Mouse (Mus musculus) induced T-regulatory cell, adult 2 months (primary cell): ENCODE results near the gene Nae1.
"Not testable (repeated sequence)": the region's sequence is repeated elsewhere in the genome, so short reads cannot be mapped to it uniquely, and the experiment has no call there.

Experiments used
- DNase-seq: peaks from one replicate; pipeline ENCODE4 v3.0.0-alpha.2; 2012; ENCODE audit warnings: low read depth

The Nae1 gene

DNA sequence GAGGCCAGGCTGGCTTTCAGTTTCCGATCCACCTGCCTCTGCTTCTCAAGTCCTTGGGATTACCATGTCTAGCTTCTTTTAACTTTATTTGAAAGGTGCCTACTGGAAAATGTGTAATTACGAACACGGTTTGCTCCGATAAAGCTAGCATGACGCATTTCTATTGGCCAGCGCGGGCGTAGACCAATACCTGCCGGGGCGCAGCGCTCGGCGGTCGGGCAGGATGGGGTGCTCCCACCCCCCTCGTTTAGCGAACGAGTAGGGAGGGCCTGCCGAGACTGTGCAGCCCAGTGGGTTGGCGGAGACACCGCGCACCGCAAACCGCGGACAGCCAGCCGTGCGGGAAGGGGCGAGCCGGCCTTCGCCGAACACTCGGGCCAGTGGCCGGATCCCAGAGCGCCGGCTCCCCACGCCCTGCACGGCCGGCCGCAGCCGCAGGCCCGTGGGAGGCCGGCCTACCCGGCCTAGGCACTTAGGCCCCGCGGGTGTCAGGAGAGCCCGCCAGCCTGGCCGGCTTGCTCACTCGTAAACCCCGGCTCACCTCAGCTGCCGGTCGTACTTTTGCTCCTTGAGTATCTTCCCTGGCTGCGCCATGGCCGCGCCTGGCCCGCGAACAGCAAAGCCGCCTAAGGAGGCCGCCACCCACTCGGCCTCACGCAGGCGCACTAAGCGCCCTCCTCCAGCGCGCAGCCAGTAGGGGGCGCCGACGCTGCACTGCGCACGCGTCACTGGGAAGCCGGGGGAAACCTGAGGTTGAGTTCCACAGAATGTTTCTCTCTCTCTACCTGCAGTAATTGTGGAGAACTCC is at the start of gene Nae1, which contains the start of gene Car7:
Gene Nae1 (minus strand): TSS at position 667 of the 808 bp plus-strand sequence.
Gene Car7 (plus strand): TSS at position 719 of the 808 bp plus-strand sequence.
- DNase-seq: peak; percentile 97

DNA sequence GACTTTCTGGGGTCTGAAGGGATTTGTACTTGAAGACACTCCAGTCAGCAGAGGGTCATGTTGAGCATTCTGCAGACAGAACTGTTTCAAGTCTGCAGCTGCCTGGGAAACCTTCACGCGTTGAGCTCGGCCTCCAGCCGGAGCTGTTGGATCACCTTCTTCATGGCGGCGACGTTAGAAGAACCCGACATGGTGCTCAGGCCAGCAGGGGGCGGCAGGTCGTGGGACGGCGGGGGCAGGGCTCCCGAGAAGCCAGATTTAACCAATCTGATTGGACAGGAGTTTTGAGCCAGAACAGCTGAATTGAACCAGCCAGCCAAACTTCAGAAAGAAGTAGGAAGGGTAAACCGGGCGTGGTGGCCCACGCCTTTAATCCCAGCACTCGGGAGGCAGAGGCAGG is 43.2 kb upstream of the Nae1 start:
- not testable (repeated sequence) for DNase-seq

DNA sequence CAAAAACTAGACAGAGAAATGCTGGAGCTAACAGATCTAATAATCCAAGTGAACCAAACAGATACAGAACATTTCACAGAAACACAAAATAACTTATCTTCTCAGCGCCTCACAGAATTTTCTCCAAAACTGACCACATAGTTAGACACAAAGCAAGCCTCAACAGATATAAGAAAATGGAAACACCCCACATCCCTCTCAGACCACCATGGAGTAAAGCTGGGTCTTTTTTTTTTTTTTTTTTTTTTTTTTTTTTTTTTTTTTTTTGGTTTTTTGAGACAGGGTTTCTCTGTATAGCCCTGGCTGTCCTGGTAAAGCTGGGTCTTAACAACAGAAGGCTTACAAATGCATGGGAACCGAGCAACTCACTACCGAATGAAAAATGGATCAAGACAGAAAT is 42.4 kb upstream of the Nae1 start:
- DNase-seq: no peak

DNA sequence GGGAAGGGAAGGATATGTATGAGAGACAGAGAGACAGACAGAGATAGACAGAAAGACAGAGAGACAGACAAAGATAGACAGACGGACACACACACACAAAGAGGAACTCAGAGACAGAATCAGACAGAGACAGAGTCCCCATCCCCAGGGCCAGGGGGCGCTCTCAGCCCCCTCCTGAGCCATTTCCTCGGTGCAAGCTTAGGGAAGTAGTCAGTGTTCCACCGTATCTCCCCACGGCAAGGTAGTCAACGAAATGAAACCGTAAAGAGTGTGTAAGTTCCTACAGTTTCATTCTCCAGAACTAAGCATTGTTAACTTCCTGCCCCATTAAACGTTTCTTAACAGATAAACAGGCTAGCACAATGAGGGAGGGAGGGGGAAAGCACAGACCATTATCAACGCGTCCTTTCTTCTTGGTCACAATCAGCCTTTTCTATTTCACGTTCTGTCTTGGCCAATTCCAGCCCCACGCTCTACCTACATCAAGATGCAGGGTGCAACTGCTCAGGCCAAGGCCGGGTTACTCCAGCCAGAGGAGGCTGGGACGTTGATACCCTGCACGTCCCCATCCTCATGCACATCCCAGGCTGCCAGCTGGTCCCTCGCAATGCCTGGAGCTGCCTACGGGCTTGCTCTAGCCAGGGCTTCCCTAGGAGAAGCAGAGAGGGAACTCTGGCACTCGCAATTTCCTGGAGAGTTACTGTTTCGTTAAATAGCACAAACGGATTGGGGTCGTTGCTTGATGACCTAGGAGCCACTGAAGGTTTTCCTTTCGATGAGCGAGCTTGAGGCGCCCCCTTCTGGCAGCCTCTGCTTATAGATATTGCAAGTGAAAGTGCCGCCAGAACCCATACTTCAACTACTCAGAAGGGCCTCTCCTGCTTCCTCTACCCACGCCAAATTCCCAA is 36.3 kb upstream of the Nae1 start:
- peak; percentile 95 for DNase-seq

DNA sequence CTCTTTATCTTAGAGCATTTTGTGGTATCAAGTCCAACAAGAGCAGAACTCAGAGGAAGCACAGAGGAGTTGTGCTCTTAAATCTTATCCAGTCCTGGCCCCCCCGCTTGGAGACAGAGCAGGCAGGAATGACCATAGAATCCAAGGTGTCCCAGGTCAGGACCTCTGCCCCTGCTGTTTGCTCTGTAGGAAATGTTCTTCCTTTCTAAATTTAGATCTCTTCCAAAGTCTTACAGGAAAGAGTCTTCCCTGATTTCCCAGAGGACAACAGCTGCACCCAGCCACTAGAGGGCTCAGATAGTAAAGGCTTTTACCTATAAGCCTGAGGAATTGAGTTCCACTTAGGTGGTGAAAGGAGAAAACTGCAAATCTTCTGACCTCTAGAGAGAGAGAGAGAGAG is 35.1 kb upstream of the Nae1 start:
- peak; percentile 46 for DNase-seq

DNA sequence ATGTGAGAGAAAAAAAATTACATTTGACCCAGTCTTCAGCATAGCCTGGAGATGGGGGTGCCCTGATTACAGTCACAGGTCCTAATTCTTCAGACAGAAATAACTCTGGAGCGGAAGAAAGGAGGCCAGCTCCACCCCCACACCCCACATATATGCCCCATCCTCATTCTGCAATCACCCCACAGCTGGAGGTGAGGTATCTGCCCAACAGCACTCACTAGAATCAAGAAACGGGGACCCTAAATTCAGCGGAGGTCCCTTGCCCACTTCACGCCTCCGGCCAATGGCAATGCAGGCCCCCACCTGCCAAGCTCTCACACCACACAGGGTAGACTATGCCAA is 31.0 kb upstream of the Nae1 start:
- no peak for DNase-seq

DNA sequence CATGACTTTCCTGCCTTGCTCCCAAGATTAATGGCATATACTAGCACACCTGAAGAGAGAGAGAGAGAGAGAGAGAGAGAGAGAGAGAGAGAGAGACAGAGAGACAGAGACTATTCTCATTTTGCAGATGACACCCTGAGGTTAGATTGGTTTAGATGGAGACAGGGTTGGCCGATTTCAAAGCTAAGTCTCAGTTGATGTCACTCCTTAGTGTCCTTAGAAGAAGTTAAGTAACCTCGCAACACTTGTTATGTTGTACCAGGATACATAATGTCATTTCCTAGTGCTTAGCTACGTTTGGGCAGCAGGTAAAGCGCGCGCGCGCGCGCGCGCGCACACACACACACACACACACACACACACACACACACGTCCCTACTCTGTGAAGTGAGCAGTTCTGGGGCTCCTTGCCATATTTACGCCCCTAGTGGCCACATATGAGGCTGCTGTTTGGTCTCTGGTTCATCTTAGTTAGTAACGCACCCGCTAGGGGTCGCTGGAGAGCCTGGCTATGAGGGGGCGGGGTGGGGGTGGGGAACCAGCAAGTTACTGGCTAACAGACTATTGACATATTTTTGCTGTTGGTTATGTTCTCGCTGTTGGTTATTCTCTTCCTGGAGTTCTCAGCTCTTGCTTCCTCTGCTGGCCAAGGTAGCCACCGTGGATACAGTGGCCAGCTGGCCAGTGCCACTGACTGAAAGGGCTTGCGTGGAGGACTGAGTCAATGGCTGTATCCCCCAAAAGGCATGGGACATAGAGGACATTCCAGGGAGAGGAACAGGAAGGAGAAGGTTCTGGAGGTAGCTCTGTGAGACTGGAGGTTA is 30.4 kb upstream of the Nae1 start:
- peak; percentile 98 for DNase-seq

DNA sequence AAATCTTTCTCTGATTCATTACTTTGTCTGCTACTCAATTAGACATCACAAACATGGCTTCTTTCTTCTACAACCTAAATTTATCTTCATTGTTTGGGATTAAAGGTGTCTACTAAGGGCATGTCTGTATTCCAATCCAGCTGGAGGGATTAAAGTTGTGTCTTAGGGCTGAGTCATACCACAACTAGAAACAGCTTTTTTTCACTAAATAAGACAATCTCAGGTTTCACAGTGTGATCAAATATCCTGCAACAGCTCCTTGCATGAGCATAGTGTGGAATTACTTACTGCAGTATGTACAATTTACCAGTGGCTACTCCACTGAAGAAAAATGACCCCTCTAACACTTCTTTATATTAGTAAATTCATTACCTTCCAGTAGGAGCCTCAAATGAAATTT is 26.3 kb upstream of the Nae1 start:
- DNase-seq: no peak

DNA sequence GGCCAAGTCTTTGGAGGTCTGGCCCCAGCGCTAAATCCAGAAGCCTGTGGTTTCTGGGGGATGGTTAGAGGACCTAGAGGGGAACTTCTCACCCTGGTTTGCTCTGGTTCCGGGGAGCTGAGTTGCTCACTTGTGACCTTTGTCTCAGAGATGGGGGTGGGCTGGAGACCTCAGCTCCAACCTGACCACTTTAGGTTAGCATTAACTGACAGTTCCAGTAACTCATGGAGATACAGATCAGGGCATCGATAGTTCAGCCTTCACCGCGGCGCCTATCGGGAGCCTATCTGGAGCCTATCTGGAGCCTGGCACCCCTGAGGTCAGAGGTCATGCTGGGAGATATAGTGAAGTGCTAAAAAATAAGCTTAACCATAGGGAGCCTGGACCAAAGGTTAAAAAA is 22.8 kb upstream of the Nae1 start:
- DNase-seq: no peak

DNA sequence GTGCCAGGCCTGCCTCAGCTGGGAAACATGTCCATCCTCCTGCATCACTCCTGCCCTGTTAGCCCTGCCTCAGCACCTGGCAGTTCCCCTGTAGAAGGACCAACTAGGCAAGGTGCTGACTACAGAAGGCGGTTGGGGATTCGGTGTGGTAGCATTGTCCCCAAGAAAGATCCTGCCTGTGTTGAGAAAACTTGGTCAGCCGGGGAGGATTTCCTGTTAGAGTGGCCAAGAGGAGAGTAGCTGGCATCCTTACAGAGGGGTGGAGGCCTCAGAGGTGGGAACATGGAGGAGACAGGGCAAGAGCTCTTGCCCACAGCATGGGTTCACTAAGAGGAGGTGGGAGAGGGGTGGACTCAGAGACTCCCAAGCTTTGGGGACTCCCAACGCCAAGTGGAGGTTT is 20.8 kb upstream of the Nae1 start:
- DNase-seq: no peak

DNA sequence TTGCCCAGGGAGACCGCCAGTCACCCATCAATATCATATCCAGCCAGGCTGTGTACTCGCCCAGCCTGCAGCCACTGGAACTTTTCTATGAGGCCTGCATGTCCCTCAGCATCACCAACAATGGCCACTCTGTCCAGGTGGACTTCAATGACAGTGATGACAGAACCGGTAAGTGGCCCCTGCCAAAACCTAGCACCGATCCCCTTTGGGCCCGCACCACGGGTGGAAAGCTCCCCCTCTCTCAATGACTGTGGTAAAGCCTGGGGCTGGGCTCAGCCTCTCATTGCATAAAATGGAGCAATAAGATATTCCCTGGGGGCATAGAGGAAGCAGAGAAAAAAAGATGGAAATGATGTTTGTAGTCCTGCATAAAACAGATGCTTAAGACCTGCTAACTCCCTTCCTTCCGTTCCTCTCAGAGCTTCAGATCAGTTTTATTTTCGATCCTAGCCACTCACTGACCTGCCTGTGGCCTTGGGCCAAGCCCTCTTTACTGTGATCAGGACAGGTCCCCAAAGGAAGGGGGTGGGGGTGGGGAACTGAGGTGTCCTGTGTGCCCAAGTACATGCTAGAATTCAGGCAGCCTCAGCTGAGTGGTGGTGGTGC is 9.1 kb upstream of the Nae1 start:
- no peak for DNase-seq

DNA sequence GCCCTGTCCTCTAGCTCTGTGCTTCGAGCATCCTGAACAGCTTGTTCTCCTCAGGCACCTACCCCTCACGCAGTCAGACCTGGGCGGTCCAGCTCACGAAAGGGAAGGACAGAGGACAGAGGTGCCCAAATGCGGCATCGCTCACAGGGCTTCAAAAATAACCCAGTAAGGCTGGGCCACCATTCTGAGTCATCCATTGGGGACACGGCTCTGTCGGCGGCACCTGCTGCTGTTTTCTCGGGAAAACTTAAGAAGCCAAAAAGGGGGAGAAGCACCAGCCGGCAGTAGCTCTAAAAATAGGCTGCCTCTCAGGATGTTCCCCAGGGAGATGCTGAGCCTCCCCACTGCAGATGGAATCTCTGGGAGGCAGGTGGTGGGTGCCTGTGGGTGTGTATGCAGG is 7.7 kb upstream of the Nae1 start:
- no peak for DNase-seq

DNA sequence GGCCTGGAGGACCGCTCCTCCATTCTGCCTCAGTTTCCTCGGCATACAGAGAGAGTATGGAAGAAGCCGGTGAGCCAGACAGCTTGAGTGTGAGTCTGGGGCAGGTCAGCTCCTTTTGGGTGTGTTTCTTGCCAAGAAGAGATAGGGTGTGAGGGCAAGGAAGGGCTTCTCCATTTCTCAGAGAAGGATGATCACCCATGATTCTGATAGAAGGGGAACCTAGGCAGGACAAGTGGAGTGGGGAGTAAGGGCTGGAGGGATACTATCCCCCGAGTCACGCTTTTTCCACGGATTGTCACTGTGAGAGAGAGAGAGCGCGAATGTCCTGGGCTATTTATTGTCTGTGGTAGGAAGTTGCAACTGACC is 7.1 kb upstream of the Nae1 start:
- no peak for DNase-seq

DNA sequence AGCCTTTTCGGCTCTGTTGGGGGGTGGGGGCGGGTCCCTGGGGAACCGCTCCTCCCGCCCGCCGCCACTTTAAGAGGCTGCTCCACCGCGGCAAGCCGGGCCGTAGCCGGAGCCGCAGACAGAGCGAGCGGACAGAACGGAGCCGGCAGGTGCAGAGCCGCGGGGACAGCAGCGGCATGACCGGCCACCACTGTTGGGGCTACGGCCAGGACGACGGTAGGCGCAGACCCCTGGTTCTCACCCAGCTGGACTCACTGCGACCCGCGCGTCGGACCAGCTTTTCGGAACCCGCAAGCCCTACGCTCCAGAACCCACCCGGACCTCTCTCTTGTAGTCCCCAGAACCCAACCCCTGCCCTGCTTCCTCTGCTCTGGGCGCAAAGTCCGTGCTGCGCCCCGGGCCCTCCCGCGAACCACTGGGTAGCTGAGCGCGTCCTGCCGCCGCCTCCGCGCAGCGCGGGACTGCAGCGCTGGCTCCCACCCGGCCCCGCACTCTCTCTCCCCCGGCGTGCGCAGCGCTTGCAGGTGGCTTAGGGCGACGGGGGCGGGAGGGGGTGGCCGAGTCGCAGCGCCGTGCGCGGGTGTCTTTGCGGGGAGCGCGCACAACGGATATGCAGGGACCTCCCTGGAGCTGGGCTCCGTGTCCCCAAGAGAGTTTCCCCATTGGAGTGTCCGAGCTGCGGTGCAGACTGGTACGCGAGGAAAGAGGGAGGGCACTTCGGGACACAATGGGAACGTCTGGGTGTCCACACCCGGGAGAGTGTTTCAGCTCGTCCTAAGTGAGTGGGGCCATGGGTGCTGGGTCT is 6.5 kb upstream of the Nae1 start:
- peak; percentile 23 for DNase-seq

DNA sequence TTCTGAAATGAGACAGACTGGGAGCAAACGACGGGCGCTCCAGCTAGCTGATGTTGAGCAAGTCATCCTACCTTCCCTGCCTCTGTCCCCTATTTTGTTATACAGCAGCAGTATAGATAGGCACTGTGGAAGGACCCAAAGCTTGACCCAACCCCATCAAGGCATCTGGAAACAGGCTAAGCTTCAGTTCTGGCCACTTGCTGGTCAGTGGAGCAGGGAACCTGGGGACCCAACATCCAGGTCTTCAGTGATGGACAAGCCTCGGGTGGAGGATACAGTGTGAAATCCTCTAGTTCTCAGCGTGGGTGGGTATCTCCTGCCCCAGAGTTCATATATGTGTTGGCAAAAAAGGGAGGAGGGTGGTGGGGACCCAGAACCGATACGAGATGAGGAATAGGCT is 5.8 kb upstream of the Nae1 start:
- no peak for DNase-seq

DNA sequence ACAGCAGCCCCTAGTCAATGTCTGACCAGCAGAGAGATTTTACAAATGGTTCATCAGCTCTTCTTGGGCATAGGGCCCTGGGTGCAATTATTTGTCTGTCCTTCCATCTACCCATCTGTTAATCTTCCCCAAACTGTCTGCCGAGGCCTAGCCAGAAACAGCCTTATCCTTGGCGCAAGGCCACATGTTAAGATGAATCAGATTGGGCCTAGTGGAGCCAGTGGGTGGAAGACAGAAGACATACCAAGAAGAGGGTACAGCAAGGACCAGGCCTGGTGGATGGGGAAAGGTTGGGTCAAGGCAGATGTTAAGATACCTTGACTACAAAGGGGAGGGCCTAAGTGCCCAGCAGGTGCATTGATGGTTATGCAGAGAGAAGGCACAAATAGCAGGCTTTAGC is 5.1 kb upstream of the Nae1 start:
- no peak for DNase-seq

DNA sequence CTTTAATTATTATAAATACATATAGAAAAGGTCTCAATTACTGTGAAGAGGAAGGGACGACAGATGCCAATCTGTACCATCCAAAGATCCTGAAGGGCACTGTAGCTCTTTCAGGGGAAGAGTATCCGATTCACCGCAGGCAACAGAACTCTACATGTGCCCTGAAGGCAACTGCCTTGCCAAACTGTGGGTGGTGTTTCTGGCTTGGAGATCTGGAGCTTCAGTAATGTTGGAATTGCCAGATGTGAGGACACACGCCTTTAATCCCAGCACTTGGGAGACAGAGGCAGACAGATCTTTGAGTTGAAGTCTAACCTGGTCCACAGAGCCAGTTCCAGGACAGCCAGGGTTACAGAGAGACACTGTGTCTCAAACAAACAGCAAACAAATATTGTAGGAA is 4.5 kb upstream of the Nae1 start:
- DNase-seq: no peak

DNA sequence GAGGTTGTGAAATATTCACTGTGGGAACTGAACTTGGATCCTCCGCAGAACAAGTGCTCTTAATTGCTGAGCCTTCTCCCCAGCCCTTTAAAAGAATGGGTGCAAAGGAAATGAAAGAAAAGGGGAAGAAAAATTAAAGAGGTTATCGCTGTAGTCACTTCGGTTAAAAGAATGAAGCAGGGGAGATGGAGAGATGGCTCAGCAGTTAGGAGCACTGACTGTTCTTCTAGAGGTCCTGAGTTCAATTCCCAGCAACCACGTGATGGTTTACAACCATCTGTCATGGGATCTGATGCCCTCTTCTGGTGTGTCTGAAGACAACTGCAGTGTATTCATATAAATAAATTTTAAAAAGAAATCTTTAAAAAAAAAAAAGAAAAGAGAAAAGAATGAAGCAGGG is 1.6 kb upstream of the Nae1 start:
- no peak for DNase-seq

DNA sequence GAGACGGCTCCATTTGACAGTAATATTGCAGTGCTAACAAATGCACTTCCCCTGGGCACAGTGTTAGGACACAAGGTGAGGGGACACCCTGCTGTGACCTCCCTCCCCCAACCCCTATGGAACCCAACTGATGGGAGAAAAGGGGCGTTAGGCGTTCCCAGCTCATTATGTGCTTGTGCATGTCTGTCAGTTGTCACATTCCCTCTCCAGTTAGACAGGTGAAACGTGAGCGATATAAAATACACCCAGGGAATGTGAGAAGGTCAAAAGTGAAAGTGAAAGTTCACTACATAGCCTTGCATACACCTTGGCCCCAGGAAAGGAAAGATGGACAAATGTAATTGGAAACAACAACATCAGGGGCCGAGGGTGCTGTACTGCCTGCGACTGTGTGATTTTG is 941 bp upstream of the Nae1 start:
- peak; percentile 62 for DNase-seq

DNA sequence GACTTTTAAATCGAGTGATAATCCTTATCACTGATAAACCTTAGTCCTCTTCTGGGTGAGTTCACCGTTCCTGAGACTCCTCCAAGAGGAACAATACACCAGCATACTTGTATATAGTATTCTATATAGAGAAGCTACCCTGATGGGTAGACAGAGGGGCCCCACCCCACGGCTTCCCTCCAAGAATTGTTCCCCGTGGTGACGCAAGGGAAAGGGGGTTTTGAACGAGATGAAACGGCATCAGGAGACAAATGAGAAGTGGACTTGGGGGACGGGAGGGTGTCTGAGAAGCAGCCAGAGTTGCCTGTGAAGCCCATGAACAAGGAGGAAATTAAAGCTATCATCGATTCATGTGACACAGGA is 323 bp upstream of the Nae1 start:
- DNase-seq: no peak

DNA sequence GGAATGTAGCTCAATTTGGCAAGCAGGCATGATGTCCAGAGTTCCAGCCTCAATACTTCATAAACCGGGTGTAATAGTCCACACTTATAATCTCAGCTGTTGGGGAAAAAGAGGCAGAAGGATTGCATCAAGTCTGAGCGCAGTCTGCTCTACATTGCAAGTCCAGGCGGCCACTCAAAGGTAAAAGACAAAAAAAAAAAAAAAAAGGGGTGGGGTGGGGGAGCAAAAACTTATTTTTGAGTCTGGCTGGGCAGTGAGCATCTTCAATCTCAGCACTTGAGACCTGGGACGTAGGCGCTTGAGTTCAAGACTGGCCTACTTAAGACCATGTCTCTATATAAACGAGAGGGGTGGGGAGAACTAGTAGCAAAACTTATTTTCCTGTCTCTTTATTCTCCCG is 886 bp downstream of the Nae1 start:
- no peak for DNase-seq
